Mouse (Mus musculus): ENCODE measurements around the gene Tlr12.
"Not testable (repeated sequence)": the region's sequence is repeated elsewhere in the genome, so short reads cannot be mapped to it uniquely, and the experiment has no call there.

The Tlr12 gene

DNA sequence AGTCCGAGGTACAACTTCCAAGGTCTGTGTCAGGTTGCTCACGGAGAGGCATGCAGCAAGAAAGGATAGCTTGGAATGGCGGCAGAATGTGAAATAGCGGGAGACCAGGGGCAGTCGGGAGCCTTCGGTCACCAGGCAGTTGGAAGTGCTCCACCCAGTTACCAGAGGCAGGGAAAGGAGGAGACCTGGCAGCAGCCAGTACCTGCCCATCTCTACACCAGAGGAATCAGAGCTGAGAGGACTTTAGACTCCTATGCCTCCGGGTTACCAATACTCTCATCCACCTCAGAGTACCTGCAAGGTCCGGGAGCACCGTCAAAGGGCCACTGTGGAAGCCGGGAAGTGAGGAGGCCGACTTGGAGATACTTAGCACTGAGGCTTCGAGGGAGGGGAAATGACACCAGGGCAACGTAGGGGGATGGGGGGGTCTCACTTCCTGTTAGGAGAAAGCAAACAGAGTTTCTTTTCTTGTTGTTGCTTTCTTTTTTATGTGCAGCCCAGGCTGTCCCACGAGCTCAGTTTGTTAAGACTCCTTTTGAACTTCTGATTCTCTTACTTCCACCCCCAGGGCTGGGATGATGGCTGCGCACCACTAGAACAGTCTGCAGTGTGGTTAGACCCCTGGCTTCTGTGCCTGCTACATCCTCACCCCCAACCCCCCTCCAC is at the start of gene Tlr12:
Gene Tlr12, minus strand, starts transcription at position 374 of the 666 bp plus-strand sequence.
- in situ Hi-C loops (cut with MboI, MseI), result loop anchor here (10.0 kb wide), 2 partner anchors 156 to 236 kb away; no protein-coding TSS in a partner anchor

DNA sequence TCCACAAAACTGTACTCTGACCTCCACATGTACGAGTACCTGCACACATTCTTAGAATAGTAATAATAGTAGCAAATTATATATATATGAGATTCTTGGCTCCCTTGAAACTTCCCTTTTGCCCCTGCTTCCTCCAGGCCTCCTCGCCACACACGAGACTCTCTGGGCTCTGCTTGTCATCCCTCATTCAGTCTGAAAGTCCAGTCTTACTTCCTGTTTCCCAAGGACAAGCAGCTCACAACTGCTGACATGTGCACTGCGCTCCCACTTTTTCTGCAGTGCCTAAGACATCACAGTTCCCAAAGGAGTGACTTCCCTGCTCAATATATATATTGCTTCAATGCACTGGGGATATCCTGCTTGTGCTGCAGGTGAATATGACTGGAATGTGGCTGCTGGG is 48.8 kb upstream of the Tlr12 start:
- in situ Hi-C loops (cut with MboI, MseI), result not testable (repeated sequence)

DNA sequence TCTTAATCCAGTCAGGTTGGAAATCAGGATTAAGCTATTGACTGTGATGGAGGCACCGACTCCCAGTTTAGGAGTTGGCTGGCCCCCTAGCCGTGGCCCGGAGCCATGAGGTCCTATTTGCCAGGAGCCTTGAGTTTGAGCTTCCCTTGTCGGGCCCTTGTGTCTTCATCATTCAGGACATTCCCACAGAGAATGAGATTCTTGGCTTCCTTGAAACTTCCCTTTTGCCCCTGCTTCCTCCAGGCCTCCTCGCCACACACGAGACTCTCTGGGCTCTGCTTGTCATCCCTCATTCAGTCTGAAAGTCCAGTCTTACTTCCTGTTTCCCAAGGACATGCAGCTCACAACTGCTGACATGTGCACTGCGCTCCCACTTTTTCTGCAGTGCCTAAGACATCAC is 47.9 kb upstream of the Tlr12 start:
- in situ Hi-C loops (cut with MboI, MseI), result not testable (repeated sequence)

DNA sequence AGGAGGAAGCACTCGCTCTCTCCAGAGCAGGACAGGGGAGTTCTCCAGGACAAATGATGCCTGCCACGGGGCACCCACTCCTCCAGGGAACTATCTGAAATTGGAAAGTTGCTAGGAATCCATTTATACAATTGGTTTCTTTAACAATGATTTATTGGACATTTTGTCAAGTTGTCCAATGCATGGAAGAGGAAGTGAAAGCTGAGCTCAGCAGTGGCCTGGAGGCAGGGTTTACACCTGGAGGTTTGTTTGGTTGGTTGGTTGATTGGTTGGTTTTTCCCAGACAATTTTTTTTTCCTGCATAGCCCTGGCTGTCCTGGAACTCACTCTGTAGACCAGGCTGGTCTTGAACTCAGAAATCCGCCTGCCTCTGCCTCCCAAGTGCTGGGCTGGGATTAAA is 45.6 kb upstream of the Tlr12 start:
- in situ Hi-C loops (cut with MboI, MseI), result no loop called here

DNA sequence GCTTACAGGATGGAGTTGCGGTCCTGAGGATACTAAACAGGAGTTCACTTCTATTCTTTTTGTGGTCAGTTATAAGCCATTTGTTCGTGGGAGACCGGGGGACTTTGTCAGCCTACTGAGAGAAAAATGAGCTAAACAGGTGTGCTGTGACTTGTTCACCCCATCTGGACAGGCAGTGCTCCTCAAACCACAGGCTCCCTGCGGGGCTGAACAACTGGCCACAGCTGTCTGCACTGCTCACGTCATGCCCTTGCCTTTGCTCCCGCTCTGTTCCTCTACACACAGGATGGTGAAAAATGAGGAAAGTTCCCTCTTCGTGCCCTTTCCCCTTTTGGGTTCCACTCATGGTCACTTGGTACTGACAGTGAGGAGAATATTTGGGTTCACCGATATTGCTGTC is 42.6 kb upstream of the Tlr12 start:
- in situ Hi-C loops (cut with MboI, MseI), result no loop called here

DNA sequence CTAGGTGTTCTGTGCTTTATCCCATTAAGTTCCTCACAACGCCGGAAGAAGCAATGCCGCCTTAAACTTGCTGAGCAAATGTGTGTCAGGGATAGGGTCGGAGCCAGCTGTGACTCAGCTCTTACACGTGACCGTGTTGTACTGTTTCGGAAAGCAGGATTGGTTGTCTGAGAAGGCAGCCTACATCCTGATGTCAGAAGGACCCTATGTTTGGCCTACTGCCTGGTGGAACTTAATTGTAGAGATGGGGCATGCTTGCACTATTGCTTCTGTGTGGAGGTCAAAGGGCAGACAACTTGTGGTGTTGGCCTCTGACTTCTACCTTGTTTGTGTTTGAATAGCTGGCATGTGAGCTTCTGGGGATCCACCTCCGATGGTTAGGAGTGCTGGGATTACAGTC is 41.8 kb upstream of the Tlr12 start:
- in situ Hi-C loops (cut with MboI, MseI), result no loop called here

DNA sequence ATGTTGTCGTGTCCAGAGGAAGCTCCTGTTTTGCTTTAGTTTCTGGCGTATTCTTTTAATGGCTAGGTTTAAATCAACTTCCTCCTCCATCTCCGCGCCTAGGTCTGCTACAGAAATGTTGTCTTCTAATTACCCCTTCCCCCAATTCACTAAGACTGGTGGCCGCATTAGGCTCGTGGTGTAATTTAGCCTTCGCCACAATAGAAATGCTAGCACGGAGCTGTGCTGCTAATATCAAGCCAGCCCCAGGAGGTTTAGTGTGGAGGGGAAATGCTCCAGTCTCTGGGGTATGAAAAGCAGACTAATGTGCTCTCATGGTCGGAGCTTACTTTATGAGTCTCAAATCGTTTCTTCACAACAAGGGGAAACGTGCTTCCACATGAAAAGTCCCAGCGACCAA is 37.0 kb upstream of the Tlr12 start:
- in situ Hi-C loops (cut with MboI, MseI), result no loop called here

DNA sequence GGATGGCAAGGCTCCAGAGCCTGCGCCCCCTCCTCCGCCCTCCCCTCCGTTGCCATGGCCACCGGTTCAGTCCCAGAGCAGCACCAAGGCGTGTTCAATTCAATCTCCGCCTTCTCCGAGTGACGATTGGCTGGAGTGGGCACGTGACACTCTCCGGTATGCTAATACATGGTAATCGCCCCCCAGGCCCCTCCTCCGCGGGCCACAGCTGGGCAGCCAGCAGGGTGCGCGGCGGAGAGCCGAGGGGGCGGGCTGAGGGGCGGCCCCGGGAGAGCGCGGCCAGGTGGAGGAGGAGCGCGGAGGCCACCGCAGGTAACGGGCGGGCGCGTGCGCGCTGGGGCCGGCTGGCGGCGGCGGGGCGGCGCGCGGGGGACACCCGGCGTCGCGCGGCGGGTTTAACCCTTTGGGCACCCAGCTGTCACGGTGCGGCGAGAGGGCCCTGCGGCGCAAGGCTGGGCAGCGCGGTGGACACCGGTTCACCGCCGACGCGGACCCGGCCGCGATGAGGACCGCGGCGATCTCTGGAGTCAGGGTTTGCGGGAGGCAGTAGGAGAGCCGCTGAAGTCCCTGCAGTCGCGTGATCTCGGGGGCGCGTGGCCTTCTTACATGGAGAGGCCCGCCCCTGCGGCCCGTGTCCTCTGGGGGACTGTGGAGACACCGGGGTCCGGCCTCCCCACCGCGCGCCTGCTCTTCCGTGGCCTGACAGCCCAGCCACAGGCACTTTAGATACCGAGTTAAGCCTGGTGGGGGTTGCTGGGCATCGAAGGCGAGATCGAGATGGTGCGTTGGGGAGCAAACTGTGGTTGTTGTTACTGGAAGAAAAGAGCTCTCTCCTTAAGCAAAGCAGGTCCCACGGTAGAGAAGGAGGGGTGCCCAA is 36.3 kb upstream of the Tlr12 start, which contains the start of gene Phc2:
Gene Phc2, plus strand, starts transcription at position 198 of the 877 bp plus-strand sequence.
- in situ Hi-C loops (cut with MboI, MseI), result no loop called here

DNA sequence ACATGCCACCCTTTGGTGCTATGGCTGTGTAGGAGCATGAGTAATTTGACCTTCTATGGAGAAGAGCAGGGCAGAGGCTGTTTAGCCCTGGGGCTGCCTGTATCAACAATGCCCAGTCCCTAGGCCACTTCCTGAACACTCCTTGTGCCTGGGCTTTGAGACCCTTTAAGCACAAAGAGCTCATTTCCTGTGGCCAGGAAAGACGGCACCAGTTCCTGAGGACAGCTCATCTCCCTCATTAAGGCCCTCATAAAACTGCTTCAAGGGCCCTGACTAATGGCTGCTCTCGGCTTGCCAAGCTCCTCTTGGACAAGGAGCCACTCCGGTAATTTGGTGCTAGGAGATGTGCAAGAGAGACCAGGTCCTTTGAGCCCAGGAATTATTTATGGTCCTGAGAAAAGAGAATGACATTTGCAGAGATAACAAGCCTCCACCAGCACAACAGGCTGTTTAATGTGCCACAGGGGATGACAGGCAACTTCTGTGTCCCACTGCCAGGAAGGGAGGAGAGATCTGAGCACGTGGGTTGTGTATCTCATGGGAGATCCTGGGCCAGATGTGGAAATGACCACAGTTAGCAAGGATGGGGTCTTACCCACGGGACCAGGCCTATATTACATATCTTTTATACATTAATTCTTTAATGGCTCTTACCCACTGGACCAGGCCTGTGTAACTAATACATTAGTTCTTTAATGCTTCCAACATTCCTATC is 34.3 kb upstream of the Tlr12 start:
- in situ Hi-C loops (cut with MboI, MseI), result no loop called here

DNA sequence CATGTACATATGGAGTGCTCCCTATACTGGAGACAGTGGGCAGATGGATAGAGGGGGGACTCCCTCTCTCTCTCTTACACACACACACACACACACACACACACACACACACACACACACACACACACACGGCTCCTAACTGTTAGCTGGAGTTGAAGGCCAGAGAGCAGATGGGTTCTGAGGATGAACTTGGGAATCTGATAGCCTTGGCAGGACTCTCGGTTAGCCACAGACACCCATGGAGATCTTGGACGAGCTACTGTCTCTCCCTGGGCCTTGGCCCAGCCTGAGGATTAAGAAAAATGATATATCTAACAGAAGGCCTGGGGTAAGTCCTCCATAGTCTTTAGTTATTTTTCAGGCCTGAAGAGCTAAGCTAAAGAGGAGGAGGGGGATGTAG is 33.1 kb upstream of the Tlr12 start:
- in situ Hi-C loops (cut with MboI, MseI), result no loop called here

DNA sequence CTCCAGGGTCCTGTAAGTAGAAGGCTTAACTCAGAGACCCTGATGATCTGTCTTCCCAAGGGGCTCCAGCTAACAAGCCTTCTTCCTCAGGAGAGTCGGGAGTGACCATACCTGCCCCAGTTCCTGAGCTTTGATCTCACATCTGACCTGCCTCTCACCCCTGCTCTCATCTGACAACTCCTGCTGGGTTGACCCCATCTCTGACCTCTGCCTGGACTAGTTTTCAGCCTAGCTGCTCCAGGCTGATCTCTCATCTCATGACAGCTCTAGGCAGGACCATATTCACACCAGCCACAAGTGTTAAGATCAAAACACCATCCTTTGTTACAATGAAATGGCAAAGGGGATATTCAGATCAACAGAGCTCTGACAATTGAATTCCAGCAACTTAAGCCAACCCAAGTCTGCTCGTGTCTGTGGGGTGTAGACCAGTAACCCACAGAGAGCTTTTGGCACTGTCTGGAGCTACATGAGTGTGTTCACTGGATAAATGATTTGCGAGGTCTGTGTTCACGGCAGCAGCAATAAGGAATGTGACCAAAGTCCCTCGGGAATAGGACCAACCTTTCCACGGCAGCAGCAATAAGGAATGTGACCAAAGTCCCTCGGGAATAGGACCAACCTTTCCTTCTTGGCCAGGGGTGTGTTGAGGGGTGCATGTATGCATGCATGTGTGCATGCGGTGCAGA is 30.3 kb upstream of the Tlr12 start:
- in situ Hi-C loops (cut with MboI, MseI), result no loop called here

DNA sequence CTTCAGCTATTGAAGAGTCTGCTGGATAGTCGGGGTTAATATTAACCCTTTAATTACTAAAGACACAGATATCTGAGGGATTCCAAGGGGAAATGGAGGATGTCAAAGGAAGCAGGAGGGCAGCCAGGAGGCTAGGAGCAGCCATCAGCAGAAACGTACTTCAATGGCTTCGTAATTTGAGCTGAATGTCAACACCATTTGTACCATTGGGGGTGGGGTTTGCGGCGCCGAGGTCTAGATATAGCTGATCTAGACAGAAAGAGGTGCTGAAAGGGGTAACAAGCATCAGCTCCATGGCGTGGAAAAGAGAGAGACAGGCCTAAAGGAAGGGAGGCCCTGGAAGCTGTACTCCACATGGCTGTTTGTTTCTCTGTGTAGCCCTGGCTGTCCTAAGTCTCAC is 28.3 kb upstream of the Tlr12 start:
- in situ Hi-C loops (cut with MboI, MseI), result no loop called here

DNA sequence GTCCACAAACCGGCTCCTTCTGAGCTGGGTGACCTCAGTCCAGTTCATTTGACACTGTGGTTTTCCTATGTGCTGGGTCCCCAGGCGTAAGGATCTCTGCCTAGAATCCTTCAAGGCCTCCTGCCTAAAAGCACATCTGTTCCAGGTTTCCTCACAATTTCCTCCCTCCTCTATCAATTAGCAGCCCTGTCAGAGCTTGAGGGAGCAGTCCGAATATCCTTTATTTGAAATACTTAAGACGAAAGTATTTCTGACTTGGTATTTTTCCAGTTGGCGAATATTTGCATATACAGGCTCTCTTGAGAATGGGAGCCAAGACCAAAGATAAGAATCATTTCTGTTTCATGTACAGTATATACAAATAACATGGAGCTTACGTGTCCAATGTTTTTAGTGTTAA is 27.5 kb upstream of the Tlr12 start:
- in situ Hi-C loops (cut with MboI, MseI), result no loop called here

DNA sequence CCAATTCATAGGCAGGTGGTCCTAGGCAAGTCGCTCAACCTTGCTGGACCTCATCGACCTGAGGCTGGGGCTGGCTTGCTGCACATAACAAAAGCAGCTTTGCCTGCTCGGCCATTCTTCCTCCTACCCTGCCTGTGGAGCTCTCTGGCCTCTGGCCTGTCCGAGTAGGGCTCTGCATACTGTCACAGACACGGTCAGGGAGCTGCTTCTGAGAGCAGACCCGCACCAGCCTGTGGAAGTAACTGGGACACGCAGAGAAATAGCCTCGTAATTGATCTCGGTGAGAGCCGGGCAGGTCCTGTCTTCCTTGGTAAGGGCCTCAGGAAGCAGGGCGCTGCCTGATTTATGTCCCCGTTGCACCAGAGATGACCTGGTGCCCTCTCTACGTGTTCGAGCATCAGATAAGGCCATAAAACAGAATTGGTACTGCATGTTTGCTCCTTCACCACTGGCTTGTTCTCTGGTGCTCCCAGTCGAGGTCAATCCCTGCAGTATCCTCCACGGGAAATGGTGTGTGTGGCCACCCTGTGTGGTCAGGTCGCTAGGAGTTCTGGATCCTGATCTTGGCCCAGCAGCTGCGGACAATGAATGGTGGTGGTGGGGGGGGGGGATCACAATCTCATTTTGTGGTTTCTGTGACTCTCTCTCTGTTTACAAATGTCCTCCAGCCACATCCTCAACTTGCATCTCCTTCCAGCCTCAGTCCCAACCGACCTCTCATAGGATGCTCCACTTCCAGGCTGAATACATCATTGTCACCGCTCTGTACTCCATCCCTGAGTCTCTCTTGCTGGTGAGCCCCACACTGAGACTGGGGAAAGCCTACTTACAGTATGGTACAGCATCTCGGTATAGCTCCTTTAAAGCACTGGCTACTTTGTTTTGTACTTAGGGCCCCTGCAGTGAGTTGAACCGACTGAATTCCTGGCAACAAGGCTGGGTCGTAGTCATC is 23.6 kb upstream of the Tlr12 start:
- in situ Hi-C loops (cut with MboI, MseI), result no loop called here

DNA sequence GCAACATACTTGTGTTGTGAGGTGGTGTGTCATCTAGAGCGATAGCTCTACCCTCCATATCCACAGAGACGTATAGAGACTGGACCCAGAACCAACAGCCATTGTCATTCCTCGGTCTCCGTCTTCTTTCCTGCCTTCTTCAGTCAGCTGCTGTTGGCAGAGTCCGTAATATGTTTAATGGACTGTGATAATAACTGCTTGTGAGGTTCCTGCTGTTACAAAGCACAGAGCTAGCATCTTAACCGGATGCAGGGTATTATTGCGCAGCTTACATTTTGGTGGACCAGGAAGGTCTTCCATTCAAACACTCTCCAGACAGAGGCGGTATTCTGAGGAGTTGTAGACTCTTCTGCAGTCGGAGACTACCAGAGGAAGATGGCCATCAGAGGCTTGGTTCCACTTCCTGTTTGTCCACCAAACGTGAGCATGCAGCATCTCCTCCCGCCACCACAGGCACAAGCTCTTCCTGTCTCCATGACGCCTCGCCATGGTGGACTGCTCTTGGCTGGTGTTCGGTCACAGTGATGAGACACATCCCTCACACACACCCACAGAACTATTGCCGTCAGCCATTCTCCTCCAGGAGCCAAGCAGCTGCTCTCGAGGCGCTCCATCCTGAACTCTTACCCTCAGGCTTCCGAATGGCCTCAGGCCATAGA is 20.0 kb upstream of the Tlr12 start:
- in situ Hi-C loops (cut with MboI, MseI), result no loop called here

DNA sequence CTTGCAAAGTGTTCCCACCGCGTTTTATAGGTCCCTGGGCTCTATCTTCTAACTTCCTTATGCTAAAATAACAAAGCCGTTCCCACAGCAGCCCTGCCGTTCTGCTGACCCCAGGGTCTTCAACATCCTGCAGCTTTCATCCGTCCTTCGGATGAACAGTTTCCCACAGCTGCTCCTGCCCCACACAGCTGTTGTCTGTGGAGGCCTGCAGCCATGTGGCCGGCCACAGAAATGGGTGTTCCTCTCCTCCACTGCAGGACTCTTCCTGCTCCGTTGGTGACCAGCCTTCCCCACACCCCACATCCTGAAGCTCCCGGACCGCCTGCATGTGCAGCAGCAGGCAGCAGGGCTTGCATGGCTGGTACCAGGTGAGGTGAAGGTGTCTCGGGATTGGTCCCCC is 18.8 kb upstream of the Tlr12 start:
- in situ Hi-C loops (cut with MboI, MseI), result no loop called here

DNA sequence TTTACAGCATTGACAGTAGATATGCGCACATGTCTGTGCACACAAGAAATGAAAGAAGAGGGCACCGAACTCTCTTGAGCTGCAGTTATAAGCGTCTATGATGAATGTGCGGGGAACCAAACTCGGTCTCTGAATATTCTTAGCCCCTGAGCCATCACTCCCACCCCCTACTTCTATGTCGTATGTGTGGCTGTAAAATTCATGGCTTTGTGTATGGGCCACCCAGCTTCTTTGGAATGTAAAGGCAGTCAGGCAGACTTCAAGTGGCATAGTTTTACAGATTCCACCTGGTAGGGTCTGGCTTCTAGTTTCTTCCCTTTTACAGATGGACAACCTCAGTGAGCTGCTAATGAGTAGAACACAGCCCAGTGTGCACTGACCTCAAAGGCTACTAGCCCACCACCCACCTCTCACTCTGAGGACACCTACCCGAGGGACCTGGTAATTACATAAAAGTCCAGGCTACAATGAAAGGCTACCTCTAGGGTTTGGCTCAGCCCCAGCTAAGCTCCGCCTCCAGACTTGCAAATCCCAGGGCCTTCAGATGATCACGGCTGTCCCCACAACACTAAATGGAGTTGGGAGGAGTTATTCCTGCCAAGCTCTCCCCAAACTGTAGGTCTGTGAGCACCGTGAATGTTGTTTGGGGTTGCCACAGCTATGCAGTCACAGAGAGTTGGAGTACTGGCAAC is 17.6 kb upstream of the Tlr12 start:
- in situ Hi-C loops (cut with MboI, MseI), result no loop called here

DNA sequence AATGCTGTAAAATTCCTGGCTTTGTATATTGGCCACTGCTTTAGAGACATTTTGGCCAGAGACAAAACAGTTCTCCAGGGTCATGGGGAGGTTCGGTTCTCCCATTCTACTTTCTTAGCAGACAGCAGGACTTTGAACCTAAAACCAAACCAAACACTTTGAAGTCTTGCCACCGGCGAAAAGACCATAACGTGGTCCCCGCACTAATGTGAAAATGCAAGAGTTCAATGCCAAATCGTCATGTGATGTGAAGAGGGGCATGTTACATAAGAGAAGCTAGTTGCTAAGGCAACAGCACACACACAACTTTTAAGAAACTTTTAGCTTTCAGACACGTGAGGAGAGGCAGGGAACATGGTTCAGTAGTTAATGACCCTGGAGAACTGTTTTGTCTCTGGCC is 17.0 kb upstream of the Tlr12 start:
- in situ Hi-C loops (cut with MboI, MseI), result no loop called here

DNA sequence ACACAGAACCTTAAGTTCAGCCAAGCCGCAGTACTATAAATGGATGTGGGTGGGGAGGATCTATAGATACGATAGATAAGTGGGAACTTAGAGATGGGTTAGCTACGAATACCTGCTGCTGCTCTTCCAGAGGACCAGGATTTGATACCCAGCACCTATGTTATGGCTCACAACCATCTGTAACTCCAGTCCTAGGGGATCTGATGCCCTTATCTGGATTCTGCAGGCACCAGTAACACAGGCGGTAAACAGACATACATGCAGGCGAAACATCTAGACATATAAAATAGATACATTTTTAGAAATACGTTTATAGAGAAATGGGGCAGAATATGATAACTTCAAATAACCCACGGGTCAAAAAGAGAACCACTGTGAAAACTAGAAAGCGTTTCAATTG is 2.7 kb upstream of the Tlr12 start:
- in situ Hi-C loops (cut with MboI, MseI), result no loop called here
